Mouse (Mus musculus) MEL (cell line): Measurements from ENCODE around the gene Prim2. TPM values are rescaled to one million over a fixed set of nuclear protein-coding genes. Genes with fewer than 3 reads are reported as not detected.

Source experiments
- DNase-seq: peaks from one replicate; pipeline ENCODE4 v3.0.0; 2011; ENCODE audit warnings: low read depth, low spot score
- H3K27ac ChIP-seq: 2 replicates; pipeline ENCODE4 v1.5.1; 2012; ENCODE audit warnings: low read depth, mild to moderate bottlenecking, control low read depth, low read length, moderate library complexity; ENCODE audit not compliant: control insufficient read depth
- H3K27me3 ChIP-seq, 2 experiments: fragments of 150-350 bp in 1 of 2; sonication (generic) in 1 of 2; 2 replicates each; pipeline ENCODE4 v1.6.1; 2012; ENCODE audit warnings: low read length in 2 of 2, mild to moderate bottlenecking in 2 of 2, improper control_type of control experiment in 1 of 2, moderate library complexity in 1 of 2; ENCODE audit not compliant: insufficient read depth in 2 of 2, control insufficient read depth in 1 of 2
- H3K36me3 ChIP-seq, 2 experiments: 2 replicates each; pipeline ENCODE4 v1.6.1; 2012 to 2014; ENCODE audit warnings: low read length in 2 of 2, improper control_type of control experiment in 1 of 2, inconsistent platforms in 1 of 2, mild to moderate bottlenecking in 1 of 2; ENCODE audit not compliant: insufficient read depth in 2 of 2, control insufficient read depth in 1 of 2
- H3K4me1 ChIP-seq, 2 experiments: fragments of 150-350 bp in 1 of 2; sonication (generic) in 1 of 2; 2 replicates each; pipeline ENCODE4 v1.6.1; 2012; ENCODE audit warnings: low read length in 2 of 2, improper control_type of control experiment in 1 of 2, mild to moderate bottlenecking in 1 of 2; ENCODE audit not compliant: insufficient read depth in 2 of 2, control insufficient read depth in 1 of 2
- H3K4me3 ChIP-seq, 2 experiments: fragments of 150-350 bp in 1 of 2; sonication (generic) in 1 of 2; 2 replicates each; pipeline ENCODE4 v1.5.1; 2012; ENCODE audit warnings: low read depth in 2 of 2, low read length in 2 of 2, mild to moderate bottlenecking in 2 of 2, moderate library complexity in 2 of 2, control low read depth in 1 of 2, improper control_type of control experiment in 1 of 2; ENCODE audit not compliant: control insufficient read depth in 1 of 2, insufficient read depth in 1 of 2
- H3K79me2 ChIP-seq: 2 replicates; pipeline ENCODE4 v1.6.1; 2012; ENCODE audit warnings: mild to moderate bottlenecking, low read length, moderate library complexity; ENCODE audit not compliant: control insufficient read depth, poor library complexity, insufficient read depth
- H3K9ac ChIP-seq: 2 replicates; pipeline ENCODE4 v1.6.1; 2012; ENCODE audit warnings: low read depth, mild to moderate bottlenecking, control low read depth, low read length, moderate library complexity; ENCODE audit not compliant: control insufficient read depth, poor library complexity, severe bottlenecking
- H3K9me3 ChIP-seq: fragments of 150-350 bp; sonication (generic); replicated peaks from 2 replicates; pipeline ENCODE4 v1.6.1; 2012; ENCODE audit warnings: mild to moderate bottlenecking, low read length, improper control_type of control experiment, moderate library complexity; ENCODE audit not compliant: insufficient read depth
- BHLHE40 ChIP-seq: IDR thresholded peaks from 2 replicates; pipeline ENCODE4 v1.6.1; 2012; ENCODE audit warnings: low read depth, mild to moderate bottlenecking, inconsistent platforms, low read length, improper control_type of control experiment, borderline replicate concordance
- CTCF ChIP-seq, 3 experiments: IDR thresholded peaks in 2 of 3; conservative IDR thresholded peaks in 1 of 3; 2 replicates each; pipeline ENCODE4 v1.5.1; 2011 to 2012; ENCODE audit warnings: low read length in 3 of 3, low read depth in 2 of 3, mild to moderate bottlenecking in 2 of 3, improper control_type of control experiment in 1 of 3, inconsistent platforms in 1 of 3, mixed read lengths in 1 of 3, moderate library complexity in 1 of 3; ENCODE audit not compliant: control insufficient read depth in 1 of 3, insufficient read depth in 1 of 3, poor library complexity in 1 of 3, severe bottlenecking in 1 of 3
- E2F4 ChIP-seq: IDR thresholded peaks from 2 replicates; pipeline ENCODE4 v1.6.1; 2011; ENCODE audit warnings: low read depth, low read length, improper control_type of control experiment, borderline replicate concordance
- ELF1 ChIP-seq: IDR thresholded peaks from 2 replicates; pipeline ENCODE4 v1.6.1; 2014; ENCODE audit warnings: low read depth, mild to moderate bottlenecking, inconsistent platforms, low read length, improper control_type of control experiment, moderate library complexity
- EP300 ChIP-seq, 2 experiments: IDR thresholded peaks; 2 replicates each; pipeline ENCODE4 v1.6.1; 2011; ENCODE audit warnings: improper control_type of control experiment in 2 of 2, low read length in 2 of 2, low read depth in 1 of 2, mild to moderate bottlenecking in 1 of 2
- GATA1 ChIP-seq: IDR thresholded peaks from 2 replicates; pipeline ENCODE4 v1.6.1; 2011; ENCODE audit warnings: low read depth, low read length, improper control_type of control experiment
- HCFC1 ChIP-seq: IDR thresholded peaks from 2 replicates; pipeline ENCODE4 v1.6.1; 2012; ENCODE audit warnings: low read depth, mild to moderate bottlenecking, inconsistent platforms, low read length, improper control_type of control experiment, moderate library complexity
- MAFK ChIP-seq: IDR thresholded peaks from 2 replicates; pipeline ENCODE4 v1.6.1; 2011; ENCODE audit warnings: low read depth, mild to moderate bottlenecking, low read length, improper control_type of control experiment, borderline replicate concordance
- MXI1 ChIP-seq: IDR thresholded peaks from 2 replicates; pipeline ENCODE4 v1.6.1; 2011; ENCODE audit warnings: mild to moderate bottlenecking, low read depth, low read length, improper control_type of control experiment
- MYC ChIP-seq: IDR thresholded peaks from 2 replicates; pipeline ENCODE4 v1.6.1; 2011; ENCODE audit warnings: low read depth, mild to moderate bottlenecking, low read length, improper control_type of control experiment, moderate library complexity
- RAD21 ChIP-seq: IDR thresholded peaks from 2 replicates; pipeline ENCODE4 v1.6.1; 2011; ENCODE audit warnings: mild to moderate bottlenecking, low read depth, low read length, improper control_type of control experiment
- RCOR1 ChIP-seq: IDR thresholded peaks from 2 replicates; pipeline ENCODE4 v1.6.1; 2012; ENCODE audit warnings: low read depth, mild to moderate bottlenecking, inconsistent platforms, low read length, improper control_type of control experiment
- TAL1 ChIP-seq: IDR thresholded peaks from 2 replicates; pipeline ENCODE4 v1.6.1; 2012; ENCODE audit warnings: mild to moderate bottlenecking, inconsistent platforms, low read length, moderate library complexity, mixed read lengths
- TBP ChIP-seq: IDR thresholded peaks from 2 replicates; pipeline ENCODE4 v1.8.0; 2011; ENCODE audit warnings: low read depth, low read length, improper control_type of control experiment
- TCF12 ChIP-seq: IDR thresholded peaks from 2 replicates; pipeline ENCODE4 v1.6.1; 2014; ENCODE audit warnings: low read depth, mild to moderate bottlenecking, inconsistent platforms, low read length, improper control_type of control experiment, moderate library complexity
- USF1 ChIP-seq: IDR thresholded peaks from 2 replicates; pipeline ENCODE4 v1.6.1; 2014; ENCODE audit warnings: low read depth, mild to moderate bottlenecking, inconsistent platforms, low read length, improper control_type of control experiment, moderate library complexity
- USF2 ChIP-seq, 2 experiments: IDR thresholded peaks; 2 replicates each; pipeline ENCODE4 v1.6.1; 2011 to 2012; ENCODE audit warnings: improper control_type of control experiment in 2 of 2, low read length in 2 of 2, borderline replicate concordance in 1 of 2, inconsistent platforms in 1 of 2, low read depth in 1 of 2, mild to moderate bottlenecking in 1 of 2; ENCODE audit not compliant: insufficient read depth in 1 of 2
- ZKSCAN1 ChIP-seq: IDR thresholded peaks from 2 replicates; pipeline ENCODE4 v1.6.1; 2012; ENCODE audit warnings: low read depth, mild to moderate bottlenecking, inconsistent platforms, low read length, improper control_type of control experiment, moderate library complexity
- ZMIZ1 ChIP-seq: IDR thresholded peaks from 2 replicates; pipeline ENCODE4 v1.6.1; 2012; ENCODE audit warnings: low read depth, mild to moderate bottlenecking, inconsistent platforms, low read length, improper control_type of control experiment, moderate library complexity
- polyA plus RNA-seq, 2 experiments: library from polyadenylated mRNA; stranded (reverse) in 1 of 2; unstranded in 1 of 2; fragments of >175 nt in 1 of 2; fragments of >200 nt in 1 of 2; gene quantifications; 2 replicates each; pipeline versions ENCODE4 v1.2.1 to v1.2.4; 2012; ENCODE audit warnings: low replicate concordance in 2 of 2, low read depth in 1 of 2; ENCODE audit not compliant: insufficient read length in 2 of 2, insufficient read depth in 1 of 2, missing spikeins in 1 of 2
- total RNA-seq: library from RNA; depleted of rRNA; stranded (reverse); fragments of 300-350 nt; gene quantifications from 2 replicates; pipeline ENCODE4 v1.2.3, GENCODE M21; 2012

The Prim2 gene
- total and polyA plus RNA-seq, 3 experiments, result 36.1 to 48.9 TPM; not detected in 1

DNA sequence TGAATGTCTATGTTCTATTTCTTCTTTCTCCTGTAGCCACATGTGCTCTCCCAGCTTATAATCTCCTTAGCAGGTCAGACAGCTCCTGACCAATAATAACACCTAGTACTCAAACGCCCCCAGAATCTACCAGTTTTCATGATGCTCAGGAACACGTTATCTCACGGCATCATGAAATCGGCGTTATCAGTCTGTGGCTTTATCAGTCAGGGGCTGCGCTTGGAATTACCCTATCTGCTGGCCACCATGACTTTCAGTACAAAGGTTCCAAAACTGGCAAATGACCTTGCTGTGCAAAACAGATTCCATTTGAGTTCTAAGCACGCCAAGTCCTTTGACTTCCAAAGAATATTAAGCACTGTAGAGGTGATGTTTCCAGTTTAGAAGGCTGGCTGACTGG, 127.9 kb downstream of the Prim2 start:
- no peak for DNase-seq
- H3K4me3 ChIP-seq, result no peak overlapping the region

DNA sequence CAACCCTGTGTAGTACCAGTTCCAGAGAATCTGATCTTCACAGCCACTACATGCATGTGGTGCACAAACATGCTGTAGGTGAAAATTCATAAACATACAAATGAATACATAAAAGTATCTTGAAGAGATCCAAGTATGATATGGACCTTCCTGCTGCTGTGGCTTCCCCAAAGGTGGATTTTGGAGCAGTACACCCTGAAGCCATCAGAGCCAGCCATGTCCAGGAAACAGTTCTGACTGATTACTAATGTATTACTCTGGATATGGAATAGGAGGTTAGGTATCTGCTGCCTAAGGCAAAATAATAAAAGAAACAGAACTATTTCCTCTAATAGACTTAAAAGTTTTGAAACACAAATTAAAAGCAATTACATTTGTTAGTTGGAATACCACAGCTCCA, 131.6 kb downstream of the Prim2 start:
- H3K27me3 ChIP-seq, result no peaks in the 10 kb centered on the region
- H3K4me3 ChIP-seq, result no peak overlapping the region
- no peak overlapping the region for H3K27ac ChIP-seq
- no peak for DNase-seq
- peaks cover 3 to 11% of the 10 kb centered on the region in 2 experiments; a peak in 3 of 4 replicates for H3K4me1 ChIP-seq
- TF ChIP-seq MYC (no peak), ZKSCAN1 (no peak), E2F4 (no peak), ZMIZ1 (no peak), USF2 (IDR thresholded peaks at IDR 0.05; ENCODE audit: borderline replicate concordance in 1 of 2, insufficient read depth in 1 of 2, low read depth in 1 of 2, low read length in 2 of 2) (no peak), RAD21 (no peak), MXI1 (no peak), CTCF (IDR thresholded peaks at IDR 0.05 in 2 of 3, conservative IDR thresholded peaks at IDR 0.05 in 1 of 3; ENCODE audit: control insufficient read depth in 1 of 3, insufficient read depth in 1 of 3, low read depth in 2 of 3, low read length in 3 of 3, poor library complexity in 1 of 3, severe bottlenecking in 1 of 3) (no peak), TBP (no peak), TAL1 (no peak), RCOR1 (no peak)
- H3K36me3 ChIP-seq, result peaks cover 0 to 9% of the 10 kb centered on the region in 2 experiments; a peak in 2 of 4 replicates
- H3K9ac ChIP-seq, result no peak overlapping the region
- no peaks in the 10 kb centered on the region for H3K79me2 ChIP-seq
- H3K9me3 ChIP-seq, result no peaks in the 10 kb centered on the region

More for the DNA sequence above, 127.9 kb downstream of the Prim2 start:
- Histone ChIP-seq H3K9me3 (no peaks in the 10 kb centered on the region), H3K27ac (no peak overlapping the region), H3K27me3 (no peaks in the 10 kb centered on the region), H3K9ac (no peak overlapping the region), H3K79me2 (no peaks in the 10 kb centered on the region), H3K36me3 (peaks cover 0 to 17% of the 10 kb centered on the region in 2 experiments; a peak in 2 of 4 replicates), H3K4me1 (peaks cover 3 to 11% of the 10 kb centered on the region in 2 experiments)
- peak; percentile 54; the same call in 1 of the 2 replicates for TF ChIP-seq TCF12
- TF ChIP-seq ELF1, result no peak
- no peak for TF ChIP-seq MAFK
- TF ChIP-seq CTCF (IDR thresholded peaks at IDR 0.05 in 2 of 3, conservative IDR thresholded peaks at IDR 0.05 in 1 of 3; ENCODE audit: control insufficient read depth in 1 of 3, insufficient read depth in 1 of 3, low read depth in 2 of 3, low read length in 3 of 3, poor library complexity in 1 of 3, severe bottlenecking in 1 of 3), result no peak
- no peak for TF ChIP-seq HCFC1
- peak; percentile 70 for TF ChIP-seq GATA1
- no peak for TF ChIP-seq BHLHE40
- 0 out of 4 replicates have a peak, but pooled peaks of 1 of the 2 experiments have one; percentile 42 for TF ChIP-seq EP300 (IDR thresholded peaks at IDR 0.05; ENCODE audit: low read depth in 1 of 2, low read length in 2 of 2)
- no peak for TF ChIP-seq MXI1
- TF ChIP-seq ZKSCAN1, result no peak
- no peak for TF ChIP-seq USF1
